Mouse (Mus musculus) heart, embryonic 15.5 days (tissue): ENCODE results near the gene Ppfibp1. TPM values are rescaled to one million over a fixed set of nuclear protein-coding genes. Genes with fewer than 3 reads are reported as not detected.

Source experiments
- ATAC-seq: fragments of 200-750 bp; cut with Nextera tagmentation; replicated peaks from 2 replicates; pipeline ENCODE4 v1.8.0; 2017; ENCODE audit warnings: low read depth, moderate TSS enrichment; ENCODE audit not compliant: insufficient number of reproducible peaks, insufficient read depth, low FRiP score
- H3K27ac ChIP-seq: fragments of 300-500 bp; sonication (generic); 2 replicates; pipeline ENCODE4 v1.5.1; 2015; ENCODE audit warnings: mild to moderate bottlenecking, inconsistent platforms
- H3K27me3 ChIP-seq: fragments of 300-500 bp; sonication (generic); 2 replicates; pipeline ENCODE4 v1.6.1; 2015; ENCODE audit warnings: inconsistent platforms
- H3K36me3 ChIP-seq: fragments of 300-500 bp; sonication (generic); 2 replicates; pipeline ENCODE4 v1.6.1; 2015; ENCODE audit warnings: mild to moderate bottlenecking, inconsistent platforms
- H3K4me1 ChIP-seq: fragments of 300-500 bp; sonication (generic); replicated peaks from 2 replicates; pipeline ENCODE4 v1.6.1; 2015; ENCODE audit warnings: inconsistent platforms
- H3K4me2 ChIP-seq: fragments of 300-500 bp; sonication (generic); 2 replicates; pipeline ENCODE4 v1.6.1; 2015; ENCODE audit warnings: inconsistent platforms, mild to moderate bottlenecking, moderate library complexity
- H3K4me3 ChIP-seq: fragments of 300-500 bp; sonication (generic); 2 replicates; pipeline ENCODE4 v1.5.1; 2015; ENCODE audit warnings: mild to moderate bottlenecking, inconsistent platforms
- H3K9ac ChIP-seq: fragments of 300-500 bp; sonication (generic); 2 replicates; pipeline ENCODE4 v1.6.1; 2015; ENCODE audit warnings: mild to moderate bottlenecking, inconsistent platforms
- H3K9me3 ChIP-seq: fragments of 300-500 bp; sonication (generic); replicated peaks from 2 replicates; pipeline ENCODE4 v1.6.1; 2016; ENCODE audit warnings: inconsistent platforms
- WGBS: fragments of 180-500 bp; shearing (Covaris S2); methylation state at CpG from one replicate; pipeline ENCODE4 v1.1.7; 2015; ENCODE audit warnings: mixed read lengths; 5-methylcytosine and 5-hydroxymethylcytosine counted together
- polyA plus RNA-seq: library from polyadenylated mRNA; unstranded; fragments of >200 nt; fragmentation: Nextera tagmentation; extraction: Ambion mirVana; gene quantifications from 2 replicates; pipeline ENCODE4 v1.2.1, GENCODE M21; 2015

The Ppfibp1 gene
- polyA plus RNA-seq, 1 experiment from 2014 or later = 50.5 TPM

- no peak overlapping the region for H3K9ac ChIP-seq
- peaks cover 45% of the 10 kb centered on the region for H3K36me3 ChIP-seq
- no peak overlapping the region for H3K4me2 ChIP-seq
- 89% methylated on average over 2 of the region's 2 CpGs for WGBS
- no peaks in the 10 kb centered on the region for H3K9me3 ChIP-seq
- H3K4me3 ChIP-seq = no peak overlapping the region
- no peaks in the 10 kb centered on the region for H3K27me3 ChIP-seq
- no peaks in the 10 kb centered on the region for H3K4me1 ChIP-seq
- ATAC-seq = no peak
- no peak overlapping the region for H3K27ac ChIP-seq
Measured at GRCm38 (mm10) chr6:146999755-147000154, 111.5 kb downstream of the Ppfibp1 start.

- ATAC-seq = no peak
- no peak overlapping the region for H3K27ac ChIP-seq
- WGBS = 70% methylated on average over 3 of the region's 3 CpGs
- H3K9me3 ChIP-seq = no peaks in the 10 kb centered on the region
- H3K9ac ChIP-seq = no peak overlapping the region
- H3K36me3 ChIP-seq = peaks cover 32% of the 10 kb centered on the region; the same call in 1 of the 2 replicates
- H3K4me2 ChIP-seq = no peak overlapping the region
- H3K27me3 ChIP-seq = no peaks in the 10 kb centered on the region
- H3K4me3 ChIP-seq = no peak overlapping the region
- H3K4me1 ChIP-seq = no peaks in the 10 kb centered on the region; the same call in 1 of the 2 replicates
Measured at GRCm38 (mm10) chr6:147008148-147008547, 119.9 kb downstream of the Ppfibp1 start.

GRCm38 (mm10) chr6:147010358-147010757 lies 122.1 kb downstream of the Ppfibp1 start:
- no peaks in the 10 kb centered on the region for H3K9me3 ChIP-seq
- peaks cover 34% of the 10 kb centered on the region; the same call in 1 of the 2 replicates for H3K36me3 ChIP-seq
- no peak overlapping the region for H3K9ac ChIP-seq
- H3K4me2 ChIP-seq = no peak overlapping the region
- no peaks in the 10 kb centered on the region; the same call in 1 of the 2 replicates for H3K4me1 ChIP-seq
- H3K27me3 ChIP-seq = no peaks in the 10 kb centered on the region
- ATAC-seq = no peak
- H3K4me3 ChIP-seq = no peak overlapping the region
- WGBS = 77% methylated on average over 6 of the region's 6 CpGs
- no peak overlapping the region for H3K27ac ChIP-seq

GRCm38 (mm10) chr6:147010811-147011520 lies 122.7 kb downstream of the Ppfibp1 start:
- Histone ChIP-seq H3K4me3 (no peak overlapping the region), H3K27me3 (no peaks in the 10 kb centered on the region), H3K36me3 (peaks cover 36% of the 10 kb centered on the region; the same call in 1 of the 2 replicates), H3K9me3 (no peaks in the 10 kb centered on the region), H3K4me2 (no peak overlapping the region), H3K4me1 (no peaks in the 10 kb centered on the region; the same call in 1 of the 2 replicates), H3K9ac (no peak overlapping the region), H3K27ac (no peak overlapping the region)
- WGBS = 81% methylated on average over 15 of the region's 15 CpGs
- no peak for ATAC-seq

GRCm38 (mm10) chr6:147011555-147011954 lies 123.3 kb downstream of the Ppfibp1 start:
- Histone ChIP-seq H3K36me3 (peaks cover 39% of the 10 kb centered on the region; the same call in 1 of the 2 replicates), H3K4me1 (no peaks in the 10 kb centered on the region; the same call in 1 of the 2 replicates), H3K27ac (no peak overlapping the region), H3K4me3 (no peak overlapping the region), H3K9me3 (no peaks in the 10 kb centered on the region), H3K27me3 (no peaks in the 10 kb centered on the region), H3K9ac (no peak overlapping the region), H3K4me2 (no peak overlapping the region)
- no peak for ATAC-seq
- 71% methylated on average over 6 of the region's 6 CpGs for WGBS

GRCm38 (mm10) chr6:147011977-147012376 lies 123.7 kb downstream of the Ppfibp1 start:
- no peak overlapping the region for H3K4me3 ChIP-seq
- H3K36me3 ChIP-seq = peaks cover 34% of the 10 kb centered on the region; the same call in 1 of the 2 replicates
- no peaks in the 10 kb centered on the region for H3K9me3 ChIP-seq
- no peaks in the 10 kb centered on the region; the same call in 1 of the 2 replicates for H3K4me1 ChIP-seq
- no peak for ATAC-seq
- no peak overlapping the region for H3K4me2 ChIP-seq
- 75% methylated on average over 6 of the region's 6 CpGs for WGBS
- H3K27me3 ChIP-seq = no peaks in the 10 kb centered on the region
- H3K27ac ChIP-seq = peak overlapping the region; percentile 9; the same call in 1 of the 2 replicates
- no peak overlapping the region for H3K9ac ChIP-seq

GRCm38 (mm10) chr6:147013546-147013945 lies 125.3 kb downstream of the Ppfibp1 start:
- H3K9me3 ChIP-seq = no peaks in the 10 kb centered on the region
- no peak for ATAC-seq
- no peak overlapping the region for H3K27ac ChIP-seq
- H3K4me3 ChIP-seq = no peak overlapping the region
- no peak overlapping the region for H3K4me2 ChIP-seq
- no peaks in the 10 kb centered on the region for H3K27me3 ChIP-seq
- no peaks in the 10 kb centered on the region; the same call in 1 of the 2 replicates for H3K4me1 ChIP-seq
- WGBS = 86% methylated on average over 1 of the region's 1 CpGs
- no peak overlapping the region for H3K9ac ChIP-seq
- peaks cover 32% of the 10 kb centered on the region; the same call in 1 of the 2 replicates for H3K36me3 ChIP-seq

GRCm38 (mm10) chr6:147017906-147018305 lies 129.6 kb downstream of the Ppfibp1 start:
- Histone ChIP-seq H3K9ac (no peak overlapping the region), H3K27ac (no peak overlapping the region), H3K4me2 (no peak overlapping the region), H3K9me3 (no peaks in the 10 kb centered on the region), H3K36me3 (peaks cover 49% of the 10 kb centered on the region), H3K4me1 (peaks cover 4% of the 10 kb centered on the region; the same call in 1 of the 2 replicates), H3K27me3 (no peaks in the 10 kb centered on the region), H3K4me3 (no peak overlapping the region)
- 88% methylated on average over 4 of the region's 4 CpGs for WGBS
- ATAC-seq = no peak

- Histone ChIP-seq H3K4me3 (no peak overlapping the region), H3K9me3 (no peaks in the 10 kb centered on the region), H3K36me3 (peaks cover 53% of the 10 kb centered on the region), H3K4me1 (peaks cover 4% of the 10 kb centered on the region; the same call in 1 of the 2 replicates), H3K9ac (no peak overlapping the region), H3K27me3 (no peaks in the 10 kb centered on the region), H3K27ac (no peak overlapping the region), H3K4me2 (no peak overlapping the region)
- WGBS = 93% methylated on average over 5 of the region's 5 CpGs
- ATAC-seq = no peak
Measured at GRCm38 (mm10) chr6:147018364-147018763, 130.1 kb downstream of the Ppfibp1 start.

- no peak overlapping the region for H3K4me3 ChIP-seq
- H3K9ac ChIP-seq = no peak overlapping the region
- peaks cover 4% of the 10 kb centered on the region; the same call in 1 of the 2 replicates for H3K4me1 ChIP-seq
- H3K4me2 ChIP-seq = no peak overlapping the region
- H3K27me3 ChIP-seq = no peaks in the 10 kb centered on the region
- no peak overlapping the region for H3K27ac ChIP-seq
- H3K36me3 ChIP-seq = peaks cover 50% of the 10 kb centered on the region
- 93% methylated on average over 5 of the region's 5 CpGs for WGBS
- no peak for ATAC-seq
- no peaks in the 10 kb centered on the region for H3K9me3 ChIP-seq
Measured at GRCm38 (mm10) chr6:147021181-147021580, 132.9 kb downstream of the Ppfibp1 start.

GRCm38 (mm10) chr6:147022375-147023132 lies 134.3 kb downstream of the Ppfibp1 start:
- peaks cover 59% of the 10 kb centered on the region for H3K36me3 ChIP-seq
- no peaks in the 10 kb centered on the region for H3K9me3 ChIP-seq
- 74% methylated on average over 16 of the region's 16 CpGs for WGBS
- no peaks in the 10 kb centered on the region for H3K27me3 ChIP-seq
- no peak overlapping the region for H3K4me2 ChIP-seq
- no peak for ATAC-seq
- H3K4me3 ChIP-seq = no peak overlapping the region
- no peak overlapping the region for H3K9ac ChIP-seq
- peaks cover 4% of the 10 kb centered on the region; the same call in 1 of the 2 replicates for H3K4me1 ChIP-seq
- H3K27ac ChIP-seq = no peak overlapping the region
